Mouse (Mus musculus) C2C12 (cell line): ENCODE results near the gene Hist1h4k.
"Not testable (repeated sequence)": the region's sequence is repeated elsewhere in the genome, so short reads cannot be mapped to it uniquely, and the experiment has no call there.

Source experiments
- CTCF ChIP-seq: IDR thresholded peaks from one replicate; pipeline ENCODE4 v1.5.1; 2011; ENCODE audit not compliant: control insufficient read depth, insufficient read depth, insufficient read length
- FOSL1 ChIP-seq: IDR thresholded peaks from one replicate; pipeline ENCODE4 v1.8.0; 2011; ENCODE audit warnings: mild to moderate bottlenecking, low read length; ENCODE audit not compliant: poor library complexity, insufficient read depth, severe bottlenecking
- MAX ChIP-seq: IDR thresholded peaks from one replicate; pipeline ENCODE4 v1.6.1; 2011; ENCODE audit warnings: mild to moderate bottlenecking, control low read depth
- MYOG ChIP-seq: IDR thresholded peaks from one replicate; pipeline ENCODE4 v1.6.1; 2011; ENCODE audit not compliant: control insufficient read depth, insufficient read length; ENCODE audit errors: extremely low read depth
- USF1 ChIP-seq: IDR thresholded peaks from one replicate; pipeline ENCODE4 v1.6.1; 2011; ENCODE audit warnings: low read depth, mild to moderate bottlenecking, control low read depth, moderate library complexity

DNA sequence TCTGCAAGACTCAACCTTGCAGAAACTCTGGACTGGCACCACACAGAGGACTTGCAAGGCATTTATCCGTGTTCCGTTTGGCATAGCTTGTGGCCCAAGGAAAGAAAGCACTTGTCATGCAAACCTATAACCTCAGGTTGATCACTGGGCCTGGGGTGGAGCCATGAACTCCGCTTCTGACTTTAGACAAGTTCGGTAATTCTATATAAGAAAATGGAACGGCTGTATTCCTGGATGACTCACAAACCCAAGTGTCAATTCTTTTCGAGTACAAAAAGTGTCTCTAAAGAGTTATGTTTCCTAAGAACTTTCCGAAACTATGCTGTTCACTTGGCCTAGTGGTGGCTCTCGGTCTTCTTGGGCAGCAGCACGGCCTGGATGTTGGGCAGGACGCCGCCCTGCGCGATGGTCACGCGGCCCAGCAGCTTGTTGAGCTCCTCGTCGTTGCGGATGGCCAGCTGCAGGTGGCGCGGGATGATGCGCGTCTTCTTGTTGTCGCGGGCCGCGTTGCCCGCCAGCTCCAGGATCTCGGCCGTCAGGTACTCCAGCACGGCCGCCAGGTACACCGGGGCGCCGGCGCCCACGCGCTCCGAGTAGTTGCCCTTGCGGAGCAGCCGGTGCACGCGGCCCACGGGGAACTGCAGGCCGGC, 29.1 kb downstream of the Hist1h4k start:
- not testable (repeated sequence) for TF ChIP-seq CTCF, USF1, MAX, MYOG, FOSL1
